In the genomic region with DNA sequence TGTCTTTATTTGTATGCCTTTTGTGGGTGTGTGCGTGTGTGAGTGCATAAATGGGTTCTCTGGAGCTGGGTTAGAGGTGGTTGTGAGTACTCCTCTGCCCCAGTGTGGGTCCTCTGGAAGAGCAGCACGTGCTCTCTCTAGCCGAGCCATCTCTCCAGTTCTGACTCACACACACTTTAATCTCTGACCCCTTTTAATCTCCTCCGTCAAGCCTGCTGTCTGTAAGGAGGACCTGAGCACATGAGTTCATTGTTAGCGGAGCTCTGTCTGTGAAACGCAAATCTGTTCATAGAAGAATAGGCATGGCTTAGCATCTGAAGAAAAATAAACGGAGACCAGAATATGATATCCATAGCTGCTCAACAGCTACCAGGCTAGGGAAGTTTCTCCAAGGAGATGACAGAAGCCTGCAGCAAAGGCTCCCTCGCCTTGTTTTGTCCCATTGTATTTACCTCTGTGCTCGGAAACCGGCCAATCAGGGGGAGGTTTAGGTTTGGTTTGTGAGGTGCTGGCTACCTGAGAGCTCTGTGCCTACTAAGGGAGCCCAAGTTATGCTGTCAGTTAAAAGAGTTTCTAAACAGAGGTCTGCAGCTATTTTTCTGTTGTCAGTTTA, we compare ENCODE assay signal across 9 mouse cellular contexts. TPM values are rescaled to one million over a fixed set of nuclear protein-coding genes. Genes with fewer than 3 reads are reported as not detected.
DNase-seq lines count a peak whose midpoint lies in the region; ATAC-seq lines count a peak whose summit lies in the region.
"Had no signal": no experiment of that assay in that cellular context is flagged by ENCODE, and none has a peak within 500 bp of the region (broad histone marks: within the 10 kb centered on the region; RNA-seq: fewer than 3 reads in every experiment).

No protein-coding gene starts in this region.

- no peaks in the 10 kb centered on the region for H3K9me3 ChIP-seq in embryonic facial prominence, embryonic 12.5 days
- no peaks in the 10 kb centered on the region for H3K9me3 ChIP-seq in embryonic facial prominence, embryonic 10.5 days
- no peaks in the 10 kb centered on the region for H3K9me3 ChIP-seq in neural tube, embryonic 14.5 days (ENCODE audit: control insufficient read depth, low read length)
- no peaks in the 10 kb centered on the region for H3K9me3 ChIP-seq in neural tube, embryonic 15.5 days (replicated peaks)
- H3K9me3 ChIP-seq in liver, embryonic 13.5 days (replicated peaks): no peaks in the 10 kb centered on the region

- peaks cover 4% of the 10 kb centered on the region; the same call in 1 of the 2 replicates for H3K4me1 ChIP-seq in embryonic facial prominence, embryonic 12.5 days
- peaks cover 12% of the 10 kb centered on the region for H3K4me1 ChIP-seq in embryonic facial prominence, embryonic 10.5 days
- H3K4me1 ChIP-seq in neural tube, embryonic 14.5 days (ENCODE audit: control insufficient read depth, insufficient read depth, low read length): no peaks in the 10 kb centered on the region
- 0 out of 2 replicates have a peak, but pooled peaks cover 7% of the 10 kb centered on the region for H3K4me1 ChIP-seq in neural tube, embryonic 15.5 days
- H3K4me1 ChIP-seq in liver, embryonic 13.5 days (replicated peaks): peaks cover 17% of the 10 kb centered on the region

- H3K27me3 ChIP-seq in embryonic facial prominence, embryonic 12.5 days: no peaks in the 10 kb centered on the region
- H3K27me3 ChIP-seq in embryonic facial prominence, embryonic 10.5 days (replicated peaks; ENCODE audit: low read depth, poor library complexity, severe bottlenecking): no peaks in the 10 kb centered on the region
- H3K27me3 ChIP-seq in neural tube, embryonic 14.5 days (ENCODE audit: control insufficient read depth, insufficient read depth, low read length): no peaks in the 10 kb centered on the region
- H3K27me3 ChIP-seq in neural tube, embryonic 15.5 days (replicated peaks): no peaks in the 10 kb centered on the region
- H3K27me3 ChIP-seq in liver, embryonic 13.5 days: no peaks in the 10 kb centered on the region

- no peak overlapping the region for H3K9ac ChIP-seq in embryonic facial prominence, embryonic 12.5 days
- no peak overlapping the region for H3K9ac ChIP-seq in neural tube, embryonic 14.5 days (replicated peaks; ENCODE audit: low read depth, low read length)
- H3K9ac ChIP-seq in neural tube, embryonic 15.5 days (replicated peaks): no peak overlapping the region
- peak overlapping the region; percentile 28; the same call in 1 of the 2 replicates for H3K9ac ChIP-seq in liver, embryonic 13.5 days

- WGBS in embryonic facial prominence, embryonic 12.5 days: 30% methylated on average over 10 of the region's 10 CpGs
- WGBS in embryonic facial prominence, embryonic 10.5 days: 32% methylated on average over 10 of the region's 10 CpGs
- WGBS in neural tube, embryonic 14.5 days: 47% methylated on average over 10 of the region's 10 CpGs
- WGBS in neural tube, embryonic 15.5 days: 48% methylated on average over 10 of the region's 10 CpGs
- 51% methylated on average over 10 of the region's 10 CpGs for whole genome bisulfite sequencing in liver, embryonic 13.5 days (ENCODE audit: insufficient replicate concordance)

- no peak overlapping the region for H3K27ac ChIP-seq in embryonic facial prominence, embryonic 12.5 days
- H3K27ac ChIP-seq in embryonic facial prominence, embryonic 10.5 days (replicated peaks): no peak overlapping the region
- H3K27ac ChIP-seq in neural tube, embryonic 14.5 days (ENCODE audit: low read depth, low read length): no peak overlapping the region
- no peak overlapping the region for H3K27ac ChIP-seq in neural tube, embryonic 15.5 days (replicated peaks)
- peak overlapping the region; percentile 51; the same call in 1 of the 2 replicates for H3K27ac ChIP-seq in liver, embryonic 13.5 days

- no peak overlapping the region for H3K4me2 ChIP-seq in embryonic facial prominence, embryonic 12.5 days (replicated peaks)
- H3K4me2 ChIP-seq in neural tube, embryonic 14.5 days (ENCODE audit: low read depth, low read length): no peak overlapping the region
- H3K4me2 ChIP-seq in neural tube, embryonic 15.5 days: no peak overlapping the region
- H3K4me2 ChIP-seq in liver, embryonic 13.5 days: peak overlapping the region; percentile 48; the same call in 1 of the 2 replicates

- DNase-seq in embryonic facial prominence, embryonic 10.5 days (ENCODE audit: low spot score): no peak
- no peak for DNase-seq in liver, embryonic 13.5 days
- DNase-seq in yolk sac, embryonic 10.5 days (ENCODE audit: low spot score): peak; percentile 38
- no peak for DNase-seq in right cerebral cortex, postnatal 36 days (ENCODE audit: low spot score in 2 of 2)
- DNase-seq in cerebellum, postnatal 14 days: no peak

- ATAC-seq in embryonic facial prominence, embryonic 12.5 days (ENCODE audit: insufficient number of reproducible peaks, insufficient read depth, low FRiP score, low TSS enrichment): peak; percentile 60; the same call in 1 of the 2 replicates
- ATAC-seq in neural tube, embryonic 14.5 days (ENCODE audit: low read depth): 0 out of 2 replicates have a peak, but pooled peaks have one; percentile 26
- no peak for ATAC-seq in neural tube, embryonic 15.5 days (ENCODE audit: low FRiP score)
- ATAC-seq in liver, embryonic 13.5 days (ENCODE audit: low read depth): peak; percentile 68
- ATAC-seq: activated CD4-positive, CD25-positive, alpha-beta regulatory T cell, adult 4 months had no signal

- no peaks in the 10 kb centered on the region for H3K36me3 ChIP-seq in embryonic facial prominence, embryonic 12.5 days
- no peaks in the 10 kb centered on the region for H3K36me3 ChIP-seq in embryonic facial prominence, embryonic 10.5 days (replicated peaks)
- H3K36me3 ChIP-seq in neural tube, embryonic 14.5 days (ENCODE audit: control insufficient read depth, insufficient read depth, low read length): no peaks in the 10 kb centered on the region
- no peaks in the 10 kb centered on the region for H3K36me3 ChIP-seq in neural tube, embryonic 15.5 days
- no peaks in the 10 kb centered on the region; the same call in 1 of the 2 replicates for H3K36me3 ChIP-seq in liver, embryonic 13.5 days

- H3K4me3 ChIP-seq in embryonic facial prominence, embryonic 12.5 days: no peak overlapping the region
- H3K4me3 ChIP-seq in embryonic facial prominence, embryonic 10.5 days: no peak overlapping the region
- no peak overlapping the region for H3K4me3 ChIP-seq in neural tube, embryonic 14.5 days (ENCODE audit: low read depth, low read length)
- H3K4me3 ChIP-seq in neural tube, embryonic 15.5 days (replicated peaks): no peak overlapping the region
- no peak overlapping the region for H3K4me3 ChIP-seq in liver, embryonic 13.5 days (replicated peaks)

RNA-seq across cellular contexts. Expression of gene Osbpl8, which starts 58.8 kb away (rescaled TPM):
- polyA plus RNA-seq in embryonic facial prominence, embryonic 12.5 days (2016; fragmentation: Nextera tagmentation; extraction: Ambion mirVana): 15.7 and 16.2 TPM in 2 replicates
- 9.3 and 9.4 TPM in 2 replicates for polyA plus RNA-seq in embryonic facial prominence, embryonic 10.5 days (2016; fragmentation: Nextera tagmentation; extraction: Ambion mirVana)
- polyA plus RNA-seq in neural tube, embryonic 14.5 days (2014; fragmentation: Nextera tagmentation; extraction: Ambion mirVana): 24.0 and 29.5 TPM in 2 replicates
- 14.1 and 16.0 TPM in 2 replicates for polyA plus RNA-seq in neural tube, embryonic 15.5 days (2015; fragmentation: Nextera tagmentation; extraction: Ambion mirVana)
- polyA plus RNA-seq in liver, embryonic 13.5 days (2015; fragmentation: Nextera tagmentation; extraction: Ambion mirVana): 7.6 and 9.3 TPM in 2 replicates
